Mouse (Mus musculus): ENCODE data around the gene Gm26897. TPM values are rescaled to one million over a fixed set of nuclear protein-coding genes. Genes with fewer than 3 reads are reported as not detected.

The Gm26897 gene
- not detected for total RNA-seq (2021)

GRCm38 (mm10) chr5:111733851-111734250 lies at the start of gene Gm26897:
TSS of gene Gm26897 (plus strand) at chr5:111733924.
- DNase-seq: peak in 1 of 2 experiments; percentile 13
- intact Hi-C loops (cut with DNase I): no loop called here

DNA sequence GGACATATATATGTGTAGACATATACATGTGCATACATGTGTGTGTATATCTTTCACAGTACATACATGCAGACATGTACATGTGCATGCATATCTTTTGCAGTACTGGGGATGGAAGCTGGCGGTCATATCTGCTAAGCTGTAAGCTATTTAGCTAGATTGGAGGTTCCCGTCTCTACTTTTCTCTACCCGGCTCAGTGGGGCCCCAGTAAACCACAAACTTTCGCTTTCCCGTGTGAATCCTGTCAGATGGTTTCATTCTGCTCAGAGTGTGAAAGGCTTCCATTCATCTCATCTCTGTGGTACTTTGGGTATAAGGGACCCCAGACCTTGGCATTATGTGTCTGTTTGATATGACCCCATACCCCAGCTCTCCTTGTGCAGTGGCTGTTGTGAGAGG lies 46.4 kb upstream of the Gm26897 start:
- no peak for DNase-seq
- intact Hi-C loops (cut with DNase I): no loop called here

DNA sequence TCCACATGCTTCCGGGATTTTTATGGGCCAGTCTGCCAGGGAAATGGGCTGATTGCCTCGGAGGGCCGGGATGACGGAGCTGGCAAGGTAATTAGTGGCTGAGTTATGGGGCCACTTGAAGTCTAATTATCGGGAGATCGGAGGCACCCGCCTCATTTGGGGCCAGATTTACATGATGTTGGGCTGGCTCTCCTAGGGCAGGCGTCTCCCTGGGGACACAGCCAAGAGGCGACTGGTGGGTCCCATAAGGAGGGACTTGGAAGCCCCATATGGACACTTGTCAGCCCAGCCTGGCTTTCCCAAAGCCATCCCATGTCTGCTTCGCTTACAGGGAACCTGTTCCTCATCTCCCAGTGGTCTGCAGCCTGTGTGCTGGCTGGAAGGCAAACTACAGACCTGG lies 45.1 kb upstream of the Gm26897 start:
- intact Hi-C loops (cut with DNase I): no loop called here
- no peak for DNase-seq

GRCm38 (mm10) chr5:111697996-111698395 lies 35.7 kb upstream of the Gm26897 start:
- intact Hi-C loops (cut with DNase I): no loop called here
- DNase-seq: no peak

GRCm38 (mm10) chr5:111699711-111700303 lies 33.9 kb upstream of the Gm26897 start:
- no peak for DNase-seq
- intact Hi-C loops (cut with DNase I): no loop called here

- intact Hi-C loops (cut with DNase I): no loop called here
- no peak for DNase-seq
Observed at GRCm38 (mm10) chr5:111701634-111702329, 31.9 kb upstream of the Gm26897 start.

DNA sequence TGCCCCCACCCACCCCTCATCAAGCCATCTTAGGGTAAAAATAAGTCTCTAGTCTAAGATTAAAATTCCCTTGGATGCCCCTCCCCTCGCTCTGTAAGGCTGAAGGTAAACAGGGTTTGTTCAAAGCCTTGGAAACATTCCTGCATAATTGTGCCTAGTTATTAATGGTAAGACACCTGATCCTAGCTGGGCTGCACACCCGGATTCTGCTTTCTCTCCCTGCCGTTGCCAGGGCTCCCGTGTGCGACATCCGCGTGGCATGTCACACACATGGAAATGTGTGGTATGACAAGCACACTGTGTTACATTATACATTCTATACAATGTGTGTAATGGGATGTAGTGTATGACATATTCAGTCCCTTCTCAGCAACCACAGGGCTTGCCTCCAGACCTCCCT lies 30.1 kb upstream of the Gm26897 start:
- intact Hi-C loops (cut with DNase I): no loop called here
- no peak for DNase-seq

DNA sequence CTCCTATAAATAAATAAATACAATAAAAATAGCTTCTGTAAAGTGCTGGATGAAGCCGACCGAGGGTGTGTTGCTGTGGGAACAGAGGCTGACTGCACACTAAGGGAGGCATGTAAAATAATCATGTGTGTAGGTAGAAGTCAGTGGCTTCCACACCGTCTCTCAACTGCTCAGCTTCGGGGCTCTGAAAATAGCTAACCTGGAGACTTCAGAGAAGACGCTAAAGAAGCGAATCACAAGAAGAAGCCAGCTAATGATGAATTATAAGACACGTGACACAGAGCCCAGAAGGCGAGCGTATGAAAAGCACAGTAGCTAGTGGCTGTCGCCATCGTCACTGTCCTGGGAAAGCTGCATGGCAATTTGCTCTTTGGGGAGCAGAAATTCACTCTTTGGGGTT lies 29.4 kb upstream of the Gm26897 start:
- DNase-seq: no peak
- intact Hi-C loops (cut with DNase I): no loop called here

DNA sequence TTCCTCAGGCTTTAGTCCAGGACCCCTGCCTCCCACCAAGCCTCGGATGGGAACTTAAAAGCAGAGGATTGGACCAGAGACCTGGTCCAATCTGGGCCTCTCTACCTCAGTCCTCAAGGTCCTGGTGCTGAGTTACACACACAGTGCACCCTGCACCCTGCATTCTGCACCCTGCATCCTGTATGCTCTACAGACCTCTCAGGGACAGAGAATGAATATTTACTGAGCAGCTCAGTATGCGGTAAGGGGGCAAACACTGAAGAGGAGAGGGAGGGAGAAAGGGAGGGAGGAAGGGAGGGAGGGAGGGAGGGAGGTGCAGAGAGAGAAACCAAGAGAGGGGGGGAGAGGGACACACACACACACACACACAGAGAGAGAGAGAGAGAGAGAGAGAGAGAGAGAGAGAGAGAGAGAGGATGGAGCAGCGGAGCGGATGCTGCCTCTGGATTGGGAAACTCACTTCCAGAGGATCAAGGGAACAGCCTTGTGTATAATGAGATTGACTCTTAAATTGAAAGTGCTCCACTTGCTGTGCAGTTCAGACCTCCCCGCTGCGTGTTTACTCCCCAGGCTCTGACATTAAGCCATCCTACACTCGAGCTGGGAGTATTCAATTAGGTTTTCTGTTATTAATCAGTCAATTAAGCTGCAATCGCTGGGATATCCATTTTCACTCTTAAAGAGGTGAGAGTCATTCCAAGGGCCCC lies 24.4 kb upstream of the Gm26897 start:
- intact Hi-C loops (cut with DNase I): no loop called here

DNA sequence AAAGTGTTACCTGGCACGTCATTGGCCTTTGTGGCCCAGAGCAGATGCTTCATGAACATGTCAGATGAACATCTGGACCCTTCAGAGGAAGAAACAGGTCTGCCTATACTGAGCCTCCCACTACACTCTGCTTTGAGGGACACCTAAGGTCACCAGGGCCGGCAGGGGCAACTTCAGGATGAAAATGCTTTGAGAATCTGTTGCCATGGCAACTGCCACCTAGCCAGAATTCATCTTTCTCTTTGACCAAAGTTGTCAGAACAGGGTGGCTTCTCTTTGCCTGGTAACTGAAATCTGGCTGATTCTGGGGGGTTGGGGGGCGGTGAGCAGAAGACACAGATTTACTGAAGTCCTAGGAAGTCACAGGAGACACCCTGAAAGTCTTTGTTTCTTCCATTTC lies 14.7 kb upstream of the Gm26897 start:
- intact Hi-C loops (cut with DNase I): no loop called here

More for the DNA sequence above, 24.4 kb upstream of the Gm26897 start:
- no peak for DNase-seq

DNA sequence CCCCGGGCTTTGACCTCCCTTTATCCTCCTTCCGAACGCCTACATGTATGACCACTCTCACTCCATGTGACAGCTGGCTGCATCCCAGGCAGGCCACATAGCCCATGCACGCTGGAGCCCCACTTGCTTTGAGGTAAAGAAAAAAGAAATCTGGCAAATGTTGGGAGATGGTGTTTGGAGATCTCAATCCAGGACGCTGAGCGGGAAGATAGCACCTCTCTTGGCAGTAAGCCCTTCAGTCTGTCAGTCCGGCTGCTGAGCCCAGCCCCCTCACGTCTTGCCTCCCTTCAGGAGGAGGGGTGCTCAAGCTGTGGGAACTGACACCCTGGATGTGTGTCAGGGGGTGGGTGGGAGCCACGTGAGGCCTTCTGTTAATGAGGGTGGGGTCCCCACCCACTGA lies 13.0 kb upstream of the Gm26897 start:
- intact Hi-C loops (cut with DNase I): no loop called here
- no peak for DNase-seq

More for the DNA sequence above, 14.7 kb upstream of the Gm26897 start:
- DNase-seq: no peak

DNA sequence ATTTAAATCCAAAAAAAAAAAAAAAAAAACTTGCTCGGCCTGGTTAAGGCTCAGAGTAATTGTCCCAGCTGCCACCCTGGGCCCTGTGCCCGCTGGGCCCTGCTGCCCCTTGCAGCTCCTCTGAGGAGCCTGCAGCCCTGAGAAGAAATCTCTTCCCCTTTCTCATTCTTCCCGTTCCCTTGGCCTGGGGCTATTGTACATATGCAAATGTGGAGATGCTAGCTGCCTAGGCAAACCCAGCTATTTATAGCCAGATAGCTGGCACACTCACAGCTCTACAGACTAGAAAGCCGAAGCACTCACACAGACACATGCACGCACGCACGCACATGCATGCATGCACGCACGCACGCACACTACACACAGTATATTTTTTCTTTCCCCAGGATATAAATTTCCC lies 9.0 kb upstream of the Gm26897 start:
- DNase-seq: peak in 1 of 2 experiments; percentile 18
- intact Hi-C loops (cut with DNase I): no loop called here

- DNase-seq: peak in 1 of 2 experiments; percentile 23
- intact Hi-C loops (cut with DNase I): no loop called here
Observed at GRCm38 (mm10) chr5:111725195-111725920, 8.4 kb upstream of the Gm26897 start.

DNA sequence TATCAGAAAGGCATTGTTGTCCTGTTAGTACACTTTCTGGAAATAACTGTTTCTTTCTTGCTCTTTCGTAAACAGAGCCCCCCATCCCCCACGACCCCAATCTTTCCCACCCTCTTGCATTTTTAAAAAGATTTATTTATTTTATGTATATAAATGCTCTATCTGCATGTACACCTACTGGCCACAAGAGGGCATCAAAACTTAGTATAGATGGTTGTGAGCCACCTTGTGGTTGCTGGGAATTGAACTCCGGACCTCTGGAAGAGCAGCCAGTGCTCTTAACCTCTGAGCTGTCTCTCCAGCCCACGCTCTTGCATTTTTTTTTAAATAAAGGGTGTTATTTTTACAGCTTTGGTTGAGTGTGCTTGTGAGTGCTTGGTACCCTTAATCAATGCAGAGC lies 5.3 kb upstream of the Gm26897 start:
- intact Hi-C loops (cut with DNase I): no loop called here
- DNase-seq: no peak

DNA sequence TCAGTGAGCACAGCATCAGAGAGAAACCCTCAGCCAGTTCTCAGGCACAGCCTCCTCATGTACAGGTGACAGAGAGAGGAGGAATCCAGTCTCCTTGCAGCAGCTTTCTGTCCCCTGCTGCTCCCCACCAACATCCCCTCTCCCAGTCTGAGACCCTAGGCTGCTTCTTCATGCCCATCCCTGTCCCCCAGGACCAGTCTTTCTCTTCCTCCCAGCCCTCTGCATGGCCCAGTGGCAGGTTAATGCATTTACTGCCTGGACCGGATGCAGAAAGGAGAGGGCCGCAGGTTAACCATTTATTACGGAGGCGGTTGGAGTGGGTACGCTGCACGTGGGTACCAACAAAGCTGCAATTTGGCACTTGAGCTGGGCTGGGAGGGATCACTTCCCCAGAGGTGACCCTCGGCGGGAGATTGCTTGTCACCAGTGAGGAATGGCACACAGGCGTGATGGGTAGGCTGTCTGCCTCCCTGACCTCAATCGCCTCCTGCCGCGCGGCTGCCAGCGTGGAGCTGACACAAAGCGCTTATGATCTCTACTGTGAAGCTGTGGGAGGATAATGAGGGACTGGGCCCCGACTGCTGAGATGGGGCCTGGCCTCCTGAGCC lies 3.1 kb upstream of the Gm26897 start:
- DNase-seq: no peak
- intact Hi-C loops (cut with DNase I): no loop called here

GRCm38 (mm10) chr5:111732194-111732593 lies 1.5 kb upstream of the Gm26897 start:
- DNase-seq: no peak
- intact Hi-C loops (cut with DNase I): no loop called here

GRCm38 (mm10) chr5:111739480-111739879 lies 5.8 kb downstream of the Gm26897 start:
- intact Hi-C loops (cut with DNase I): no loop called here
- DNase-seq: no peak

DNA sequence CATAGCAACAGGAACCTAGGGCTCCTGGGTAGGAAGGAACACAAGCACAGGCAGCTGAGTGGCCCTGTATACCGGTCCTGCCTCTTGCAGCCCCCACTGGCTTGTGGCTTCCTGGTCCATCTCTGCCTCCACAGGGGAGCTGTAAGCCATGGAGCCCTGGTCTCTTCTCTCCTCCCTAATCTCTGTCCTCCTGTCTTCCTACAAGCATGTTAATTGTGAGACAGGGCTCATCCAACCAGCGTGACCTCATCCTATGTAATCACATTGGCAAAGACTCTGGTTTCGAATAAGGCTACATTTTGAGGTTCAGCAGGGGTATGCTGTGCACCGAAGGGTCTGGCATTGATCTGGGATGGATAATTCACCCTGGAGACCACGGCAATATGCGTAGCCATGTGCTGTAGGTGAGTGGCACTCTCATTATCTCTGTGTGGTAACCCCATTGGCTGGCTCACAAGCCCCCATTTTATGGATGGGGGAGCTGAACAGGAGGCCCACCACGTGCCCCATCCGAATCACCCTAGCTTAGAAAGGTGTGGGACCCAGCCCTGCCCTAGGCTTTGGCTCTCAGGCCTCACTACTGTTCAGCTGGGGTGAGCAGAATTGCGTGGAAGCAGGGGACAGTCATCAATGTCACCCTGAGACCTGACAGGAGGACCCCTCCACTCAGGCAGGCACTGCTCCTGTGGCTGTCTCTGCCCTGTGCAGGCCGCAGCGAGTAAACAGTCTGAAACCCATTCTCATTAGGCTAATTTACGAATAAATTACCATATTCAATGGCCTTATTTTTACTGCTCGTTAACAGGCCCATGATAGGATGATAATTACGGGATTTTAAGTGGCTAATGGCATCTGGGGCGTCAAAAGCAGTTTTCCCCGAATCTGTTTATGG lies 6.9 kb downstream of the Gm26897 start:
- no peak for DNase-seq
- intact Hi-C loops (cut with DNase I): no loop called here

DNA sequence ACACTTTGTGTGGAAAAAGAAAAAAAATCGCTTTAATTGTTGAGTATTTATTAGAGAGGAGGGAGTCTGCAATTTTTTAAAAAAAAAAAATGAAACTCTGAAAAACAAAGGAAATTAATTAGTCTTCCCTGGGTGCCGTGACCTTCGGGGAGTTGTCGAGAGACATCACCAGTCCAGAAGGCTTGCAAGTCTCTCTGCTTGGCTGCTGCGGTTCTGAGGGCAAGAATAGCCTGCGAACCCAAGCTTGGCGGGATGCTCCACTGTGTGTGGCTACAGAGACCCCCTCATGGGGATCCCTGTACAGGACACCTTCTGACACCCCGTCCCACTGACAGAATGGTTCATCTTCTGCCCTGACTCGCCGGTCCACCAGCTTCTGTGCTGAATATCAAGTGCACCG lies 7.6 kb downstream of the Gm26897 start:
- no peak for DNase-seq
- intact Hi-C loops (cut with DNase I): no loop called here

All from heart, postnatal 36 days (tissue).